Mouse (Mus musculus) hindbrain, embryonic 14.5 days (tissue): ENCODE measurements around the gene Cldn3. TPM values are rescaled to one million over a fixed set of nuclear protein-coding genes. Genes with fewer than 3 reads are reported as not detected.
"Not testable (repeated sequence)": the region's sequence is repeated elsewhere in the genome, so short reads cannot be mapped to it uniquely, and the experiment has no call there.

Experiments used
- ATAC-seq: fragments of 200-750 bp; cut with Nextera tagmentation; 2 replicates; pipeline ENCODE4 v1.8.0; 2017; ENCODE audit warnings: moderate number of reproducible peaks, mild to moderate bottlenecking, moderate TSS enrichment, moderate library complexity; ENCODE audit not compliant: low FRiP score
- DNase-seq: peaks from one replicate; pipeline ENCODE4 v3.0.0-alpha.2; 2015; ENCODE audit warnings: low spot score
- H3K27ac ChIP-seq: fragments of 300-500 bp; sonication (generic); 2 replicates; pipeline ENCODE4 v1.5.1; 2014; ENCODE audit warnings: mild to moderate bottlenecking, moderate library complexity
- H3K27me3 ChIP-seq: fragments of 300-500 bp; sonication (generic); 2 replicates; pipeline ENCODE4 v1.6.1; 2014; ENCODE audit warnings: mild to moderate bottlenecking, low read length, mixed read lengths; ENCODE audit not compliant: control insufficient read depth, insufficient read depth
- H3K36me3 ChIP-seq: fragments of 300-500 bp; sonication (generic); replicated peaks from 2 replicates; pipeline ENCODE4 v1.6.1; 2014; ENCODE audit not compliant: control insufficient read depth, insufficient read depth
- H3K4me1 ChIP-seq: fragments of 300-500 bp; sonication (generic); replicated peaks from 2 replicates; pipeline ENCODE4 v1.6.1; 2014; ENCODE audit warnings: antibody characterized with exemption, low read length, mixed read lengths; ENCODE audit not compliant: control insufficient read depth, insufficient read depth
- H3K4me2 ChIP-seq: fragments of 300-500 bp; sonication (generic); replicated peaks from 2 replicates; pipeline ENCODE4 v1.6.1; 2014; ENCODE audit warnings: mild to moderate bottlenecking, moderate library complexity
- H3K4me3 ChIP-seq: fragments of 300-500 bp; sonication (generic); replicated peaks from 2 replicates; pipeline ENCODE4 v1.5.1; 2014; ENCODE audit warnings: mild to moderate bottlenecking, low read length
- H3K9ac ChIP-seq: fragments of 300-500 bp; sonication (generic); 2 replicates; pipeline ENCODE4 v1.6.1; 2014
- H3K9me3 ChIP-seq: fragments of 300-500 bp; sonication (generic); 2 replicates; pipeline ENCODE4 v1.6.1; 2016; ENCODE audit warnings: low read length; ENCODE audit not compliant: control insufficient read depth
- WGBS: fragments of 180-500 bp; shearing (Covaris S2); extraction: QIAGEN DNeasy Blood & Tissue Kit; methylation state at CpG from one replicate; pipeline ENCODE4 v1.1.7; 2014; 5-methylcytosine and 5-hydroxymethylcytosine counted together
- polyA plus RNA-seq: library from polyadenylated mRNA; unstranded; fragments of >200 nt; fragmentation: Nextera tagmentation; extraction: Ambion mirVana; gene quantifications from 2 replicates; pipeline ENCODE4 v1.2.1, GENCODE M21; 2014

Gene Cldn3
- polyA plus RNA-seq = 2.1 and 2.6 TPM in 2 replicates

DNA sequence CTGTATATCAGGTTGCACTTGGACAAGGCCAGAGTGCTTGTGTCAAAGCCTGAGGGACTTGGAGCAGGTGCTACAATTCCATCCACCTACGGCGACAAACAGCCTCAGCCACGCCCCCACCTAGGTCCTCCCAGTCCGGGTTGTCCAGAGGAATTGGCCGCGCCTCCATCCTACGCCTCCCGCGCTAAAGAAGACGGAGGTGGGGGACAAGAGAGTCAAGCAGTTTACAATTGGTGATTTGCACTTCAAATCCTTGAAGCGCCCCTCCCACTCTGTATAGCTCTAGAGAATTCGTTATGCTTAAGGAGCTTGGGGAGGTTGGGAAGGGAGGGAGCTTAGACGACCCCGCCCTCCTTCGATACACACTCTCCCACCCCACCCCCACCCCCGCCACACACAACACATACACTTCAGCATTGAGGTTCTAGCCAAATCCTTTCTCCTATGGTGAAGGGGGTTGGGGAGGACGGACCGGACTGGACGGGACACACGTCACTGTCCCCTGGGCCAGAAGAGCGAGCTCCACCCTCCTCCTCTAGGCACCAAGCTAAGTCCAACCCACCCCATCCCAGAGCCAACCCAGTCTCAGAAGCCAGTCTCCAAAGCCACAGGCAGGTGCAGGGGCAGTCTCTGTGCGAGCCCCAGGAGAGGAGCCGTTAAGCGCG is at the start of gene Cldn3:
Gene Cldn3 (plus strand): TSS at position 582 of the 665 bp plus-strand sequence.
- Histone ChIP-seq H3K4me2 (peak within 1 kb of the TSS; percentile 41), H3K9ac (no peak within 1 kb of the TSS)

DNA sequence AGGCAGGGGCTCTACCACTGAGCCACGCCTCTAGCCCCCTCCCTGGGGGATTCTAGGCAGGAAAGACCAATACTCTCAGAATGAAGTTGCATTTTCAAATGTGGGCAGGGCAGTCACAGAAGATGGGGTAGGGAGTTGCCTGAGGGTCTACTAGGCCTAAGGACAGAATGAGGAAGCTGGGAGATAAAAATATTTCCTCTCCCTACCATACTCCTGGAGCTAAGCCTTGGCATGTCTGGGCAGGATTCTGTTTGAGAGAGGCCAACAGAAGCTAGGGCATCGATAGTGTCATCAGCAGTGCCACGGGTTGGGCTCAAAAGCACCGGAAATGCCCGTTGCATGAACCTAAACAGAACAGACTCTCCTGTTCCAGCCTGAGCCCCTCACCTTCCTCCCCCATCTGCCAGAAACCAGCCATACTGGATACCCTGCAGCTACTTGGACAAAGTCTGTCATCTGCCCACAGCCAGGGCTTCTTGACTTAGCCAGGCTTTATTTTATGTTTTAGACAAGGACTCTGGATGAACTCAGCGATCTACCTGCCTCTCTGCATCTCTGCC is 49.3 kb upstream of the Cldn3 start:
- no peak overlapping the region for H3K27ac ChIP-seq
- no peak overlapping the region for H3K9ac ChIP-seq
- no peaks in the 10 kb centered on the region for H3K4me1 ChIP-seq
- H3K9me3 ChIP-seq = no peaks in the 10 kb centered on the region
- H3K36me3 ChIP-seq = no peaks in the 10 kb centered on the region
- 94% methylated on average over 6 of the region's 6 CpGs for WGBS
- H3K4me3 ChIP-seq = no peak overlapping the region
- H3K4me2 ChIP-seq = no peak overlapping the region
- no peak for ATAC-seq
- H3K27me3 ChIP-seq = no peaks in the 10 kb centered on the region
- no peak for DNase-seq

More for the DNA sequence above, at the start of gene Cldn3:
- Histone ChIP-seq H3K4me3 (peak within 1 kb of the TSS; percentile 20), H3K4me1 (peaks cover 14% of the 10 kb centered on the region; the same call in 1 of the 2 replicates), H3K27me3 (peaks cover 53% of the 10 kb centered on the region), H3K9me3 (no peaks in the 10 kb centered on the region), H3K36me3 (no peaks in the 10 kb centered on the region), H3K27ac (no peak within 1 kb of the TSS)
- ATAC-seq (no peak), DNase-seq (no peak)
- WGBS = 1% methylated on average over 25 of the region's 25 CpGs

DNA sequence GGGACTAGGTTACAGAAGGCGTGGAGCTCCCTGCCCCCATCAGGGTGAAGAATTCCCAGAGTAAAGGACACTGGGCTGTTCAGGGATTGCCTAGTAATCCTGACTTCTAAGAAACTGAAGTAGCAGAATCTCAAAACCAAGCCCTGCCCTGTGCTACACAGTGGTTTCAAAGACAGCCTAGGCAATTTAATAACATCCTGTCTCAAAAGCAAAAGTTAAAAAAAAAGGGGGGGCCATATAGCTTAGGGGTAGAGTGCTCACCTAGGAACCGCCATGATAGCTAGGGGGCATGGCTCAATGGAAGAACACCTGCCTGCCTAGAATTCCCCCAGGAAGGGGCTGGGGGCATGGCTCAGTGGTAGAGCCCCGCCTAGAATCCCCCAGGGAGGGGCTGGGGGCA is 46.9 kb upstream of the Cldn3 start:
- DNase-seq (no peak), ATAC-seq (no peak)
- Histone ChIP-seq H3K36me3 (no peaks in the 10 kb centered on the region), H3K4me3 (no peak overlapping the region), H3K4me2 (no peak overlapping the region), H3K27ac (no peak overlapping the region), H3K9ac (no peak overlapping the region), H3K9me3 (no peaks in the 10 kb centered on the region), H3K27me3 (no peaks in the 10 kb centered on the region), H3K4me1 (no peaks in the 10 kb centered on the region)
- 86% methylated on average over 3 of the region's 3 CpGs for WGBS

DNA sequence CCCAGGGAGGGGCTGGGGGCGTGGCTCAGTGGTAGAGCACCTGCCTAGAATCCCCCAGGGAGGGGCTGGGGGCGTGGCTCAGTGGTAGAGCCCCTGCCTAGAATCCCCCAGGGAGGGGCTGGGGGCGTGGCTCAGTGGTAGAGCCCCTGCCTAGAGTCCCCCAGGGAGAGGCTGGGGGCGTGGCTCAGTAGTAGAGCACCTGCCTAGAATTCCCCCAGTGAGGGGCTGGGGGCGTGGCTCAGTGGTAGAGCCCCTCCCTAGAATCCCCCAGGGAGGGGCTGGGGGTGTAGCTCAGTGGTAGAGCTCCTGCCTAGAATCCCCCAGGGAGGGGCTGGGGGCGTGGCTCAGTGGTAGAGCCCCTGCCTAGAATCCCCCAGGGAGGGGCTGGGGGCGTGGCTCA is 46.5 kb upstream of the Cldn3 start:
- not testable (repeated sequence) for H3K27me3 ChIP-seq, H3K4me3 ChIP-seq, H3K27ac ChIP-seq, H3K9me3 ChIP-seq, H3K4me2 ChIP-seq, DNase-seq, H3K4me1 ChIP-seq, H3K9ac ChIP-seq, ATAC-seq, H3K36me3 ChIP-seq
- 92% methylated on average over 2 of the region's 7 CpGs for WGBS

DNA sequence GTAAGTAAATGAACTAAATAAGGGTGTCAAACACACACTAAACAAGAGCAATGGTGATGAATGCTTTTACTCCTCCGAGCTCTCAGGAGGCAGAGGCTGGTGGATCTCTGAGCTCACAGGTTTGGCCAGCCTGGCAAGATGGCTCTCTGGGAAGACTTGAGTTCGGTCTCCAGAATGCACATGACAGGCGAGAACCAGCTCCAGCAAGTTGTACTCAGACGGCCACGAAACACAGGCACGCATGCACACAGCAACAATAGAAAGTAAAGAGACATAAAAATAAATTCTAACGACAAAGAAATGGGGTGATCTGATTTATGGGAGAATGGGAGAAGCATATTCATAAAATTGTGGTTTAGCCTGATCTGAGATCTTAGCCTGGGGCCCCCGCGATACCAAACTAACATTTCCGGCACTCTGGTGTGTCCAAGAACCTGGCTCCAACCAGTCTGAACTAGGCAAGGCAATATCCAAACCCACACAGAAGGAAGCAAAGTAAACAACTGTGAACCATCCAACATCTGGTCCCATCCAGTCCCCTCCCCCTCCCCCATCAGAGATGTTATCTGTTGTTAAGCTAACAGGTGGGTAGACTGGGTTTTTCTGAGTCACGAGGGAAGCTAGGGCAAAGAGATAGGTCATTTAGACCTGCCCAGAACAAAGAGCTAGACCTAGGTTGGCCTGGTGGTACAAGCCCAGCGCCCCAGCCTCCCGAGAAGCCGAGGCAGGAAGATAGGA is 44.4 kb upstream of the Cldn3 start:
- Histone ChIP-seq H3K27ac (no peak overlapping the region), H3K4me1 (no peaks in the 10 kb centered on the region), H3K9me3 (no peaks in the 10 kb centered on the region), H3K27me3 (peaks cover 17% of the 10 kb centered on the region), H3K9ac (no peak overlapping the region), H3K36me3 (no peaks in the 10 kb centered on the region), H3K4me2 (no peak overlapping the region), H3K4me3 (no peak overlapping the region)
- ATAC-seq (no peak), DNase-seq (no peak)
- 88% methylated on average over 14 of the region's 14 CpGs for WGBS

DNA sequence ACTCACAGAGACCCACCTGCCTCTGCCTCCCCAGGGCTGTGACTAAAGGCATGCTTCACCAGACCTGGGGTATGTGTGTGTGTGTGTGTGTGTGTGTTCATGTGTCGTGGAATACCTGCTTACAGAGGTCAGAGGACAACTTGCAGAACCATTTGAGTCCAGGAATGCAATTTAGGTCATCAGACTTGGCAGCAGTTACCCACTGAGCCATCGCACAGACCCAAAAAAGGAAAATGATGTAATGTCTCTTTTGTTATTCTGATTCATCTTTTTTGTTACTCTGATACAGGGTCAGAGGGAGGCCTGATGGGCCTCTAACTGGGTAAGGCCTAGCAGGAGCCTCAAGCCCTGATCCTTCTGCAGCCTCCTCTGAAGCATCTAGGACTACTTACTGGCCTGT is 43.3 kb upstream of the Cldn3 start:
- H3K4me1 ChIP-seq = no peaks in the 10 kb centered on the region
- no peak overlapping the region for H3K4me3 ChIP-seq
- no peak overlapping the region for H3K9ac ChIP-seq
- no peaks in the 10 kb centered on the region for H3K36me3 ChIP-seq
- no peak overlapping the region for H3K27ac ChIP-seq
- ATAC-seq (no peak), DNase-seq (no peak)
- WGBS = 71% methylated on average over 2 of the region's 2 CpGs
- H3K9me3 ChIP-seq = no peaks in the 10 kb centered on the region
- no peak overlapping the region for H3K4me2 ChIP-seq
- H3K27me3 ChIP-seq = peaks cover 25% of the 10 kb centered on the region

DNA sequence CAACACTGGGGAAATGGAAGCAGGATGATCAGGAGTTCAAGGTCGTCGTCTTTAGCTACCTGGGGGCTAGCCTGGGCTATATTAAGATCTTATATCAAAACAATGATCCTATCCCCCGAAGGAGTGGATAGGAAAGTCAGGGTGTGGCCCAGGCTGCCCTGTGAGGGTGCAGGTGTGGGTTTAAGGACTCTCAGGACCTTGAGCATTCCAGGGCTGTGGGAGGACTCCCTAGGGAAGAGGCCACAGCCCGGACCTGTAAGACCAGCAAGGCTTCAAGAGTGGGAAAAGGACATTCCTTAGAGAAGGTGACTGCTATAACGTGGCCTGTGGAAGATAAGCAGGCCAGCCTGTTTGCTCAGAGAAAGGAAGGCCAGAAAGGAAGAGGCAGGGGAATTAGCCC is 41.8 kb upstream of the Cldn3 start:
- Histone ChIP-seq H3K9ac (no peak overlapping the region), H3K9me3 (no peaks in the 10 kb centered on the region), H3K4me2 (no peak overlapping the region), H3K4me1 (no peaks in the 10 kb centered on the region), H3K27me3 (peaks cover 25% of the 10 kb centered on the region), H3K4me3 (no peak overlapping the region), H3K36me3 (no peaks in the 10 kb centered on the region), H3K27ac (no peak overlapping the region)
- ATAC-seq (no peak), DNase-seq (no peak)
- 84% methylated on average over 5 of the region's 5 CpGs for WGBS

DNA sequence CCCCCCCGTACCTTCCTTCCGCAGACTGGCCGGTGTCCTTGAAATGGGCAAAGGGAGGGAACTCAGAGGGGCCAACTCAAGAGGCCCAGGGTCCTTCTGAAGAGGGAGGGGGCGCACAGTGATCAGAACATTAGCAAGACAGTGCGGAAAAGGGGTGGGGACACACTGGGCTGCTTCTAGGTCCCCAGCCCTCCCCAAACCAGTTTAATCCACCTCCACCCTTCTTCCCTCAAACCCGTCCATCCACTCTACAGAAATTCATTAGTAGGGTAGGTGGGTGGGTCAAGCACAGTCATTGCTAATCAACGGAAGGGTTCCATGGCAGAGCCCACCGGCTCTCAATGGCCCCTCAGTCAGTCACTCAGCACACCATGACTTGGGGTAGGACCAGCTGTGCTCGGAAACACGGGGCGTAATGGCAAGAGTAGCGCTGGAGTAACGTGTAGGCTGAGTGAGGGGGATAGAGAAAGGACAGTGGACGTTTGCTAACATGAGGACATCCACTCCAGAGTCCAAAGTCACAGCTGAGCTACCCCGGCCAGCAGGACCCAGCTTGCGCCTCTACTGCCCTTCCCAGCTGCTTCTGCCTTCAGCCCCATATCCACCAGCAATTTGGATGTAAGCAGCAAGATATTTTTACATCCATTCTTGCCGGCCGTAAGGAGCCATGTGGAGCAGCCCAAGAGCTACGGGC is 40.6 kb upstream of the Cldn3 start:
- Histone ChIP-seq H3K27me3 (peaks cover 25% of the 10 kb centered on the region), H3K9me3 (no peaks in the 10 kb centered on the region), H3K4me1 (no peaks in the 10 kb centered on the region), H3K36me3 (no peaks in the 10 kb centered on the region), H3K27ac (no peak overlapping the region), H3K9ac (no peak overlapping the region), H3K4me3 (no peak overlapping the region), H3K4me2 (no peak overlapping the region)
- ATAC-seq (no peak), DNase-seq (no peak)
- WGBS = 54% methylated on average over 16 of the region's 19 CpGs
